Mouse (Mus musculus) liver, adult (tissue): Measurements from ENCODE around the gene Phc2.

Experiments used
- GATA4 ChIP-seq: IDR thresholded peaks from 2 replicates; pipeline ENCODE4 v1.6.1; 2014; ENCODE audit warnings: mild to moderate bottlenecking, low read length; ENCODE audit not compliant: insufficient replicate concordance

Phc2 gene

DNA sequence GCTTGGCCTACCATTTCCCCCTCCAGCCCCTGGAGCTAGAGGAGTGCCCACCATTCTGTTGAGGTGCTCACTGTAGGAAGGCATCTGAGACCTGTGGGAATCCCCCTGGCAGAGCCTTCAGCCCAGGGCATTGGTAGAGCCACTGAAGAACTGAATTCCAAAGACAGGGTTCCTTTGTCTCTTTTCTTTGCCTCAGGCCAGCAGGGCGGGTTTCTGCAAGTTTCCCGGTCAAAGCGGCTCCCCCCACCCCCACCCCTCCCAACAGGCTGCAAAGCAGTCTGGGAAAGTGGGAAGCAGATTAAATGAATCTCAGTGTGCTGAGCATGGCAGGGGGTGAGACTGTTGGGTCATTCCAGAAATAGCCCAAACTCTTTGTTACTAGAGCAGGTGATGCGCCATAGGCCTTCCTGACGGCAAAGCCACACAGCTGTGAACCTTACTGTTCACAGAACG lies 82.7 kb downstream of the Phc2 start:
- TF ChIP-seq GATA4: no peak

DNA sequence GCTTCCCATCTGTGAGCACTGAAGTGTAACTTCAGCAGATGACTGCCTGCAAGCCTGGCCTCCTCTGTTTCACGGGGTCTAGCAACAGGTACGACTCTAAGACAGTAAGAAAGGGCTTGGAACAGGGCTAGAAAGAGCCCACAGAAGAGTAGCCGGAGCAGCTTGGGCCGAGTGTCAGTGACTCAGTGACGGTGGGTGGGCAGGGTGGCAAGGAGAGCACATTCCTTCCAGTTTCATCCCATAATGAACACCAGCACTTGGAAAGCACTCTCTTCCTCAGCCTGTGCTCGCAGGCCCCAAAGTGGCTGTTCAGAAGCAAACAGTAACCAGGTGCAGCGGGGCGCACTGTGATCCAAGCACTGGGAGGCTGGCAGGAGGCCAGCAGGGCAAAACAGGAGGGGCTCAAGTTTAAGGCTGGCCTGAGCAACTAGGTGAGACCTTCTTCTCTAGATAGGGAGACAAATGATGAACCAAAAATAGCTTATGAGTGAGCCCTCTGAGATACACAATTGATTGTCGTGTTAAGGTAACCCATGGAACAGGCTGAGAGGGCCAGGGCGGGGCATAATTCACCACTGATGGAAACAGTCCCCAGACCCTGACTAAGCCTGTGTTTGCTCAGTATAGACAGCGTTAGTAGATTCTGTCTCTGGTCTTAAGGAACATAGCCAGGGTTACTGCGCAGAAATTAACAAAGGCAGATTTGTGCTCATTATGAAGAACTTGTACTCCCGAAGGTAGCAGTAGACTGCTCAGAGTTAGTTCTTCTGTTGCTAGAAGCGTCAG lies 83.5 kb downstream of the Phc2 start:
- TF ChIP-seq GATA4: no peak

DNA sequence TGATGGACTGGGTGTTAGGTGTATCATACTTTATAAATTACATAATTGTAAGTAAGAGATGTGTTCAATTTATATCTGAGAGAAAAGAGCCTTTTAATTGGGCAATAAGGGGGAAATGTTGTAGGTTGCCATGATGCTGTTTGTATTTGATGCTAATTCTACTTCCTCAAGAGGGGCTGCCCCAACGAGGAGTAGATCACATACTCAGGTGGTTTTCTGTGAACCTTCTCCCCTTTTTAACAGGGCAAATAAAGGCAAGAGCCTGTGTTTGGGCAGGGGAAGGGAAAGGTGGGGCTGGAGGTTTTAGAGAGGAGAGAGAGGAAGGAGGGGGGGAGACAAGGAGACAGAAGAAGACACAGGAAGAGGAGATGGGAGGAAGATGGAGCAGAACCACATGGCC lies 86.4 kb downstream of the Phc2 start:
- no peak for TF ChIP-seq GATA4

DNA sequence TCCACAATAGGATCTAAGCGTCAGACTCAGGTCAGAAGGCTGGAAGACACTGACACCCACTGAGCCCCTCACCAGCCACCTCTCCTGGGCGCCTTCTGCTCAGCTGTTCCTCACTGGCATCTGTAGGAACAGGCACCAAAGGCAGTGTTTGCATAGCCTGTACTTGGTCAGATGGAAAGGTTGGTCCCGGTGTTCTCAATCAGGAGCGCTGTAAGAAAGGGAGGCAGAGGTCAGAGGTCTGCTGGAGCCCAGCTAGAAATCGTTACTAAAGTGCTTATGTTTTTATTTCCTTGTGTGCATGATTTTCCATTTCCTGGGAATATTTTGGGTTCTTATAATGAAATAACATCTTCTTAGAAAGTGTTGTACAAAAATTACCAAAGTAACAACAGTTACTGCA lies 87.4 kb downstream of the Phc2 start:
- TF ChIP-seq GATA4: no peak

DNA sequence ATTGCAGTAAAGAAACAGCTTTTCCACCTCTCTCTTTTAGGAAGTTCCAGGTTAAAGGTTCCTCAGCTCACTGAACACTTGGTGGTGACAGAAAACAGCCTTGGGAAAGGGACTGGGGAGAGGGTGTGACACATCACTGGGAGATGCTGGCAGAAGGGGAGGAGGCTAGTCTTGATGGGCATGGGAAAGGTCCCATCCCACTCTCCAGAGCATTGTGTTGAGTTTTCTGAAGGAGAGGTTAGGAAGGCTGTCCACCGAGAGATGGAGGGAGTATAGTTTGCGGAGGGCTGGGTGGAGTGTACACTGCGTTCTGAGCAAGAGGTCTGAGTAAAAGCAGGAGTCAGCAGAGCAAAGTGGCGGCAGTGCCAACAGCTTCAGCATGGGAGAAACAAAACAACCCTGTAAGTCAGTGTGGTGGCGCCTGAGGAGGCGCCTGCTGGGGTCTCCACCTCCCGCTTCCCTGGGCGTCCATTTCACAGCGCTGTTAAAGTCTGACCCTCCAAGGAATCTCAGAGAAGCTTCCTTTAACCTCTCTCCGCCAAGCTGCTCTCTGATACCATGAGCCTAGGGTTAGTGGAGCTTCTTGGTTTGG lies 88.0 kb downstream of the Phc2 start:
- TF ChIP-seq GATA4: no peak

DNA sequence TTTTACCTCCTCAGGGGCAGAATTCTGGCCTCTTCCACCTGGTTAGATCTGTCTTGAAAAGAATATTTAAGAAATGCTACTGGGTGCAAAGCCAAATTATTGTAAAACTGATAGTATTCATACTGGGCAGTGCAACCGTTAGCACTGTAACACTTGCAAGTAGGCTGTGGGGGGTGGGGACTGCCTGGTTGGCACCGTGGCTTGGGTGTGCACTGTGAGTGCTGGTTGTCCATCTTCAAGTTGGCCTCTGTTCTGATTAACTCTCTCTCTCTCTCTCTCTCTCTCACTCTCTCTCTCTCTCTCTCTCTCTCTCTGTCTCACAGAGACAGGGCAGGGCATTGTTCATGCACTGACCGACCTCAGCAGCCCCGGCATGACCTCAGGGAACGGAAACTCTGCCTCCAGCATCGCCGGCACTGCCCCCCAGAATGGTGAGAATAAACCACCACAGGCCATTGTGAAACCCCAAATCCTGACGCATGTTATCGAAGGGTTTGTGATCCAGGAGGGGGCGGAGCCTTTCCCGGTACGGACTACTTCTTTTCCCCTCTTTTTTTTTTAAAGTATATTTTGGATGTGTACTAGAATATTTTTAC lies 88.6 kb downstream of the Phc2 start:
- no peak for TF ChIP-seq GATA4

DNA sequence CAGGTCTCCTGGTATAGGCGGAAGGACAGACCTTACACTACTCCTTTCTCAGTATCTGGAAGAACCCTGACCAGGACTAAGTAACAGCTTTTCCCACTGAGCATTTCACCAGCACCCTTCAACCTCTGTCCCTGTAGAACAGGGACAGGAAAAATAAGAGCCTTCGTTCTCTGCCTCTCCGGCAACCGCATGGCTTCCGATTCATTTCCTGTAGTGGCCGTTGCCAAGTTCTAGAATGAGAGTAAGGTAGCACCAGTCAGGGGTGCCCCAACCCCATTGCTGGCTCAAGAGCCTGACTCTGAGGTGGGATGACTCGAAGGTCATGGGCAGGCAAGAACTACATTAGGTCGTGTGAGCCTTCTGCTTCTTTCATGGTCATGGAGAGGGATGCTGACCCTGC lies 90.7 kb downstream of the Phc2 start:
- TF ChIP-seq GATA4: no peak

DNA sequence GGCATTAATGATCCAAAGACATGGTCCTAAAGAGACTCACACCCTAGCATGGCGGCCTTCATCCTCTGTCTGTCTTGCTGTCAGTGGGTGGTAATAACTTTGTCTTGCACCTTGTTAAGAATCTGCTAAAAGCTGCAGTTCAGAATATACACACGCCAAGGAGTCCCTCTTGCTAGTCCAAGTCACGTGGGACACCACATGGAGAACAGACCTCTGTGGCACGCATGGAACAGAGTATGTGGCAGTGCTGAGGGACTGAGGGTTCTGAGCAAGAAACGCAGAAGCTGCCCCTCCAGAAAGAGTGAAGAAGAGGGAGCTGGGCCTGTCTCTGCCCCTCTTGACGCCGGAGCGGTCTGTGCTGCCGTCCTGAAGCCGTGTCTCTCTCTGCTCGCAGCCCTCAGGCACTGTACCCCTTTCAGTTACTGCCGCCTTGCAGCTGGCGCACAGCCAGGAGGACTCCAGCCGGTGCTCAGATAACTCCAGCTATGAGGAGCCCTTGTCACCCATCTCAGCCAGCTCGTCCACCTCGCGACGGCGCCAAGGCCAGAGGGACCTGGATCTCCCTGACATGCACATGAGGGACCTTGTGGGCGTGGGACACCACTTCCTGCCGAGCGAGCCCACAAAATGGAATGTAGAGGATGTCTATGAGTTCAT lies 93.2 kb downstream of the Phc2 start:
- no peak for TF ChIP-seq GATA4

DNA sequence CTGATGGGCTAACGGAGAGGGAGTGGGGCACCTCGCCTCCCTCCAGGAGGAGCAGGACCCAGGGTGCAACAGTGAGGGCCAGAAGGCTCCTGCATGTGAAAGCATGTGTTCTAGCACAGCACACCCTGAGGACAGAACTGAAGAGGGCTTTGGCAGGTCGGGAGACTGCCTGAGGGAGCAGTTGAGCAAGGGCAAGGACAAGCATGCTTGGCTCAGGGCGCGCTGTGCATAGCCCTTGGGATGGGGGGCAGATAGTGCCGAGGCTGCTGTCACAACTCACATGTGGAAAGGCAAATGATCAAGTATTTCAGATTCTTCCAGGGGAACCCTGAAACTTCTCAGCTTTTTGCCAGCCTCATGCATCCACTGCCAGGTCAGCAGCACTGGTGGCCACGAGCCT lies 93.8 kb downstream of the Phc2 start:
- no peak for TF ChIP-seq GATA4

DNA sequence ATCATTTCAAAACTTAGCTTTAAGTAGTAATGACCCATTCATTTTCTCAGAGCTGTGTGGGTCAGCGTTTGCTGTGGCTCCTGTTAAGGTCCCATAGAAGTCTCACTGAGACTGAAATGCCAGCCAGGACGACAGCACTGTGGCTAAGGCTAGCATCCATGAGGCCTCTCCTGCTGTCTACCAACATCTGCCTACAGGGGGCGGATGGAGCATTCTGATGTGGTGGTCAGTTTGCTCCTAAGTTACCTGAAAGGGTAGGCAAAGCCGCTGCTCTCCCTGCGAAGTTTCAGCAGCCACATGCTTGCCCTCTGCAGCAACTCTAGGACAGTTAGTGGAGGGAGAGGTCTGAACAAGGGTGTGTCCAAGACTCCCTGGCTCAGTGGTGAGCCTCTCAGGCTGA lies 96.5 kb downstream of the Phc2 start:
- no peak for TF ChIP-seq GATA4

DNA sequence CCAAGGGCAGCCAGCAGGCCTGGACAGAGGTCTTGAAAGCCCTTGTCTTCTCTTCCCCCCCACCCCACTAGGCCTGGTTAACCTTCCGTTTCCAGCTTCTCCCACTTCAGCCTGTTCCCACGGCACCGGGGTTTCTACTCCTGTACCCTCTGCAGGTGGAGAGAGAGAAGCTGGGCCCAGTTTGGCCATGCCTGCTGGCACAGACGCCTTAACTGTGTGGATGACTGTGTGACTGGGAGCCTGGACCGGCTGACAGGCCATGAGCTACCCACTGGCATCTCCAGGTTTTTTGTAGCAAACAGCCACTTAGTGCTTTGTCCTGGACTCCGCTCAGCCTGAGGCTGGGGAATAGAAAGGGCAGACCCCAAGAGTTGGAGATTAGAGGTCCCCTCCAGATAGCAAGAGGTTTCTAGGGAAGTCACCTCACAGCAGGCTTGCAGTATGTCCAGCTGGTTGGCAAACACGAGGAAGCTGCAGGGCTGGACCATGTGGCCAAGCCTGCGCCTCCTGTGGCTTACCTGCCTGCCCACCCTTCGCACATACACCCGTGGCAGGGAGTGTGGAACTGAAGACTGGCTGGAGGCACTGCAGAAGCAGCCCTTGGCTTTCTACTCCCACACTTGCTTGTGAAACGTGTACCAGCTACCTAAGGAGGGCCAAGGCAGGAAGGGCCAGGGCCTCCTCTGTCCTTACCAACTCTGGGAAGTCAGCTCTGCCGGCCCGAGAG lies 97.7 kb downstream of the Phc2 start:
- TF ChIP-seq GATA4: no peak

DNA sequence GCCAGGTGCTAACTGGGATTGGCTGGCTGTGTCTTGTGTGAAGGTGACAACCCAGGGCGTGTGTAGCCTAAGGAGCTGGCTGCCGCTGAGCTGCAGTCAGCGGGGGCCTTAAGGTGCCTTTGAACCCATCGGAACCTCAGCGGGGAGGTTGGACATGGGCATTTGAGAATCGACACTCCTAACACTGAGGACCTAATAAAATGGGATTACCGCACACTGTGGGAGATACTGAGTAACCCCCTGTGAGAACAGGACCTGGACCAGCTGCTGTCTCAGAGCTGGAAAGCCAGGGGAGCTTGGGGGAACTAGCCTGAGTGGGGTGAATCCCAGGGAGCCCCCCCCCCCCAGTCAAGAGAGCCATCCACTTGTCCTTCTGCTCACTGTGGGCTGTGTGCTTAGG lies 99.1 kb downstream of the Phc2 start:
- no peak for TF ChIP-seq GATA4

DNA sequence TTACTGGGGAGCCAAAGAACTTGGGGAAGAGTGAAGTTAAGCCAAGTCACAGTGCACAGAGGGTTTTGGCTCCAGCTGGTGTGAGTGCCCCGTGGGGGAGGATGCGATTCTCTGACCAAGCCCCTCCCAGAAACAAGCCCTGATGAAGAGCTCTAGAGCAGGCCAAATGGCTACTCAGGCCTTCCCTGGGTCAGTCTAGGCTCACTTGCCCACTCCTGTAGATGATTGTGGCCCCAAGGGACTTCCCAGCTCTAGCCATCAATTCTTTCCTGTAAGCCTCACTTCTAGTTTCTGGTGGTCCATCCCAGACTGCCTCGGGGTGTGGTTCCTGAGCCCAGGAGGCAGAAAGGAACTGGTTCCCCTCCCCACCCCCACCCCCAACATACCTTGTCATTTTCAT lies 100.6 kb downstream of the Phc2 start, which contains the start of gene A3galt2:
Gene A3galt2 (plus strand): TSS at position 301 of the 400 bp plus-strand sequence.
- TF ChIP-seq GATA4: no peak

DNA sequence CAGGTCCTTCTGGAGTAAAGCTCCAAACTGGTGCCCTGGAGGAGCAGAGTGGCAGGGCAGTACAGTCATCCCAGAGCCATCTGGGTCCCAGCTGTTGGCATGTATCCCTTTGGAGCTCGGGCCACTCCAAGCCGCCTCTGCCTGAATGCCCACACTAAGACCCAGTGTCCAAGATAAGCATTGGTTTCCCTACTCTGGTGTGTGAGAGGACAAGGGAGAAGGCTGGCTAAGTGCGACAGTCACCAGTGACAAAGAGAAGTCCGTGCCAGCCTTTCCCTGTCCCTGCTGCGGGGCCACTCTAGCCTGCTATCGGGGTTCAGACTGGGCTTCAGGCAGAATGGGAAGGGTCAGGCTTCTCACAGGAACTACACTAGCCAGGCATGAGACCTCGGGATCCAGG lies 101.4 kb downstream of the Phc2 start:
- TF ChIP-seq GATA4: no peak

DNA sequence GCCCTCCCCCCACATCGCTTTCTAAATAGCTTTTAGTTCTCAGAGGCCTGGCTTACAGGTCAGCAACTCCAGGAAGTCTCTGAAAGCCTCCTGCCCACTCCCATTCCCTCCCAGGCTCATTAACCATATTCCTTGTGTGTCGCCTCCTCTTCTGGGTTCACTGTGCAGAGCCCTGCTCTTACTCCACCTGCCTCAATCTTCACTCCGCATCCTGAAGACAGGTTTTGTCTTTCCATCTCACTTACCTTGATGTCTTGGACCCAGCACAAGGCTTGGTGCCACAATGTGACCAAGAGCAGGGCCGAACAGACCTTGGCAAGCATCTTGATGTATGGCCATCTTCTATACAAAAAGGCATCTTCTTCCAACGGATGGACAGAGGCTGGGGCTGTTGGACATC lies 104.7 kb downstream of the Phc2 start:
- TF ChIP-seq GATA4: no peak
